ENCODE assay signal across 10 mouse cellular contexts in the genomic region with DNA sequence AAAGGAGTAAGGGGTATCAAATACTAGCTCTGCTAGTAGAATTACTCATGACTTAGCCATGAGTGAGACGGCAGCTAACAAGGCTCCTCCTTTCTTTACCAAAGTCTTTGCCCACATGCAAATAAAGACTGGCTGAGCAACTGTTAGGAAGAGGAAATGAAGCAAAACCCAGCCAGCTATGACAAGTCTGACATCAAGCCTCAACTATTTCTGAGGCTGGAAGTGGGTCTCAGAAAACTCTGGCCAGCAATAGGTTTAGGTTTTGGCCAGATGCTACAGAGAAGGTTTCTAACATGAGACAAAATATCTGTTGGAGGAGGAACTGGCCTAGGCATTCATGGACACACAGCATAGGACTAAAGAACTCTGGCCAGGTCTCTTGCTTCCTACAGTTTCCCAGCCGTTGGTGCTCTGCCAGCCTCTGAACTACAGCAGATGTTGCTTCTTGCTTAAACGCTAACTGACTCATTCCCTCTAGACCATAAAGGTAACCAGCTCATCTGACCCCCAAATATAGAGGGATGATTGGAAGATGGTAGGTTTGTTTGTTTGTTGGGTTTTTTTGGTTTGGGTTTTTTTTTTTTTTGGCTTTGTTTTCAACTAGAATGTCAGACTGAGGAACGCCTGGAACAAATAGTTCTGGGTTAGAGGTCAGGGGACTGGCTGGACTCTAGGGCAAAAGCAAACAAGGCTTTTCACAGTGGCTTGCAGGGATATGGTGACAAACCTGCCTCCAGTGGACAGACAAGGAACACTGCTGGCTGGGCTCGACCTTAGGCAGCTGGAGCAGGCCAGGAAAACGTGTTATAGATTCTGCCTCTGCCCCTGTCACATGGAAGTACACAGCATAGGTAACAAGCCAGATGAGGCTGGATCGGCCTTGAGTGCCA. TPM values are rescaled to one million over a fixed set of nuclear protein-coding genes. Genes with fewer than 3 reads are reported as not detected.
DNase-seq lines count a peak whose midpoint lies in the region; ATAC-seq and TF ChIP-seq lines count a peak whose summit lies in the region.
"Had no signal": no experiment of that assay in that cellular context is flagged by ENCODE, and none has a peak within 500 bp of the region (broad histone marks: within the 10 kb centered on the region; RNA-seq: fewer than 3 reads in every experiment).

No protein-coding gene starts in this region.

- H3K4me3 ChIP-seq in liver, embryonic 16.5 days (ENCODE audit: low read depth, low read length): no peak overlapping the region
- no peak overlapping the region for H3K4me3 ChIP-seq in forebrain, postnatal 0 days (ENCODE audit: low read depth, low read length)
- H3K4me3 ChIP-seq in layer of hippocampus, adult 2 months: no peak overlapping the region

- H3K9me3 ChIP-seq in liver, embryonic 16.5 days (replicated peaks; ENCODE audit: control insufficient read depth, low read length): no peaks in the 10 kb centered on the region
- no peaks in the 10 kb centered on the region for H3K9me3 ChIP-seq in forebrain, postnatal 0 days (ENCODE audit: low read length)
- H3K9me3 ChIP-seq: G1E; neural tube, embryonic 12.5 days had no signal

- H3K4me2 ChIP-seq in liver, embryonic 16.5 days (ENCODE audit: low read depth, low read length): no peak overlapping the region
- no peak overlapping the region for H3K4me2 ChIP-seq in forebrain, postnatal 0 days (ENCODE audit: low read depth)

- WGBS in liver, embryonic 16.5 days (ENCODE audit: insufficient replicate concordance): 60% methylated on average over 7 of the region's 7 CpGs
- WGBS in forebrain, postnatal 0 days: 82% methylated on average over 7 of the region's 7 CpGs

- no peaks in the 10 kb centered on the region for H3K27me3 ChIP-seq in liver, embryonic 16.5 days (ENCODE audit: control insufficient read depth, insufficient read depth, low read depth, low read length)
- H3K27me3 ChIP-seq in forebrain, postnatal 0 days (ENCODE audit: insufficient read depth, low read length): no peaks in the 10 kb centered on the region
- H3K27me3 ChIP-seq: neural tube, embryonic 12.5 days had no signal

- DNase-seq in embryo, embryonic 10 days (ENCODE audit: low spot score): peak; percentile 8
- no peak for DNase-seq in embryo, embryonic 9.5 days (ENCODE audit: extremely low spot score)
- DNase-seq in urinary bladder, postnatal 36 days (ENCODE audit: low spot score in 2 of 2): peak; percentile 7 to 23
- DNase-seq in urinary bladder, postnatal 4 days (ENCODE audit: low spot score in 2 of 2): no peak
- DNase-seq in forebrain, postnatal 0 days: no peak
- DNase-seq in layer of hippocampus, adult 2 months (ENCODE audit: low spot score in 2 of 2): no peak
- DNase-seq in spleen, postnatal 4 days (ENCODE audit: low spot score in 2 of 2): no peak

- ATAC-seq in liver, embryonic 16.5 days (ENCODE audit: low read depth): peak; percentile 36
- no peak for ATAC-seq in forebrain, postnatal 0 days

- no peaks in the 10 kb centered on the region for H3K36me3 ChIP-seq in liver, embryonic 16.5 days (ENCODE audit: control insufficient read depth, insufficient read depth)
- no peaks in the 10 kb centered on the region for H3K36me3 ChIP-seq in forebrain, postnatal 0 days (ENCODE audit: insufficient read depth)
- H3K36me3 ChIP-seq: G1E; neural tube, embryonic 12.5 days had no signal

- no peak overlapping the region for H3K9ac ChIP-seq in liver, embryonic 16.5 days (ENCODE audit: low read depth, low read length)
- no peak overlapping the region for H3K9ac ChIP-seq in forebrain, postnatal 0 days

- TF ChIP-seq CTCF in forebrain, postnatal 0 days (IDR thresholded peaks at IDR 0.05; ENCODE audit: low read depth): no peak
- no peak for TF ChIP-seq CTCF in layer of hippocampus, adult 2 months (conservative IDR thresholded peaks at IDR 0.05)

- peak overlapping the region; percentile 73 for H3K27ac ChIP-seq in liver, embryonic 16.5 days (ENCODE audit: low read length)
- no peak overlapping the region for H3K27ac ChIP-seq in forebrain, postnatal 0 days (ENCODE audit: low read depth, low read length)
- no peak overlapping the region for H3K27ac ChIP-seq in layer of hippocampus, adult 2 months
- H3K27ac ChIP-seq: neural tube, embryonic 12.5 days had no signal

- peaks cover 9% of the 10 kb centered on the region for H3K4me1 ChIP-seq in liver, embryonic 16.5 days (ENCODE audit: control insufficient read depth, low read depth, low read length)
- H3K4me1 ChIP-seq in forebrain, postnatal 0 days (ENCODE audit: insufficient read depth): no peaks in the 10 kb centered on the region
- H3K4me1 ChIP-seq: neural tube, embryonic 12.5 days had no signal

RNA-seq across cellular contexts. Expression of a gene that starts 41.0 kb away (rescaled TPM):
- polyA plus RNA-seq in liver, embryonic 16.5 days (2015; fragmentation: Nextera tagmentation; extraction: Ambion mirVana): 44.7 and 49.9 TPM in 2 replicates
- total RNA-seq in forebrain, postnatal 0 days (2014; rRNA removed): 49.2 and 53.5 TPM in 2 replicates
- polyA plus RNA-seq in forebrain, postnatal 0 days (2015; fragmentation: Nextera tagmentation; extraction: Ambion mirVana): 60.2 and 60.8 TPM in 2 replicates
- 10 to 100 TPM; 45.7 to 49.9 TPM for total RNA-seq in layer of hippocampus, adult 2 months (2021)

Comparison
In these comparisons a context has a peak if more than half of its experiments do, and no peak if none do; other contexts are left out.
1. DNase-seq: peak in embryo, embryonic 10 days (single experiment) and urinary bladder, postnatal 36 days (2 of 2); none in embryo, embryonic 9.5 days (single experiment), urinary bladder, postnatal 4 days (0 of 2), forebrain, postnatal 0 days (single experiment), layer of hippocampus, adult 2 months (0 of 2) and spleen, postnatal 4 days (0 of 2).